Mouse (Mus musculus): ENCODE measurements around the gene Abhd6. TPM values are rescaled to one million over a fixed set of nuclear protein-coding genes. Genes with fewer than 3 reads are reported as not detected.

Gene Abhd6
- total RNA-seq (2023) = 10 to 100 TPM; 12.2 to 14.4 TPM

GRCm38 (mm10) chr14:8002432-8003092 lies at the start of gene Abhd6:
Gene Abhd6, plus strand, starts transcription at chr14:8002902.

GRCm38 (mm10) chr14:7957049-7957448 lies 45.7 kb upstream of the Abhd6 start, which contains the start of gene Gm45521:
Gene Gm45521, plus strand, starts transcription at chr14:7957288.

GRCm38 (mm10) chr14:7994271-7994767 lies 8.4 kb upstream of the Abhd6 start, which contains the start of gene Dnase1l3:
Gene Dnase1l3, minus strand, starts transcription at chr14:7994573.

GRCm38 (mm10) chr14:8080165-8080679 lies 77.5 kb downstream of the Abhd6 start, which contains the start of gene Rpp14:
Gene Rpp14, plus strand, starts transcription at chr14:8080367.

GRCm38 (mm10) chr14:8097978-8098686 lies 95.4 kb downstream of the Abhd6 start, which contains the start of gene Pxk:
Gene Pxk, plus strand, starts transcription at chr14:8098211.

Other genes starting within 250 kb of the Abhd6 start
- not detected for gene Gm26661, start 211.3 kb upstream of the Abhd6 start, total RNA-seq (2023)
- 10 to 100 TPM; 31.6 to 32.7 TPM for gene Flnb, start 184.9 kb upstream of the Abhd6 start, total RNA-seq (2023)
- gene Gm45521, start 45.6 kb upstream of the Abhd6 start, total RNA-seq (2023) = not detected
- gene Dnase1l3, start 8.3 kb upstream of the Abhd6 start, total RNA-seq (2023) = 1 to 10 TPM in 1 of 2 experiments, under 1 TPM in 1; 0.86 to 2.1 TPM
- gene Rpp14, start 77.5 kb downstream of the Abhd6 start, total RNA-seq (2023) = 10 to 100 TPM; 11.6 to 13.8 TPM
- 10 to 100 TPM; 54.1 to 55.1 TPM for gene Pxk, start 95.3 kb downstream of the Abhd6 start, total RNA-seq (2023)
- gene Pdhb, start 170.1 kb downstream of the Abhd6 start, total RNA-seq (2023) = 100 to 1,000 TPM; 124 to 150 TPM
- gene Kctd6, start 211.2 kb downstream of the Abhd6 start, total RNA-seq (2023) = 10 to 100 TPM; 11.2 to 13.1 TPM